Mouse (Mus musculus) urinary bladder, postnatal 4 days (tissue): ENCODE measurements around the gene Fbxw2.
A peak's percentile ranks its signal among the peaks of the same experiment; 100 is the strongest.
"Not testable (repeated sequence)": the region's sequence is repeated elsewhere in the genome, so short reads cannot be mapped to it uniquely, and the experiment has no call there.

Experiments used
- DNase-seq, 2 experiments: peaks; one replicate each; pipeline ENCODE4 v3.0.0; 2021 to 2022; ENCODE audit warnings: low spot score in 2 of 2

Gene Fbxw2

DNA sequence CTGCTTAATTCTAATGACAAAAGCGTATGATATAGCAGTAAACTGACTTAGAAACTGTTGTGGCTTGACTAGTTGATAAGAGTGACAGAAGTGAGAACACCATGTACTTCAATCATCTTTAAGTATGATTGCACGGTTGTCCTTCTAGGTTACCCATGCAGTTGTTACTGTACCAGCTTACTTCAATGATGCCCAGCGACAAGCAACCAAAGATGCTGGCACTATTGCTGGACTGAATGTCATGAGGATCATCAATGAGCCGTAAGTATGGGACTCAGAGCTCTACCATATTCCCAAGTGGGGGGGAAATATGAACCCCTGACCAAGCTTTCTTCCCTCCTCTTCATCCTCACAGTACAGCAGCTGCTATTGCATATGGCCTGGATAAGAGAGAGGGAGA, 52.4 kb downstream of the Fbxw2 start:
- no peak for DNase-seq

DNA sequence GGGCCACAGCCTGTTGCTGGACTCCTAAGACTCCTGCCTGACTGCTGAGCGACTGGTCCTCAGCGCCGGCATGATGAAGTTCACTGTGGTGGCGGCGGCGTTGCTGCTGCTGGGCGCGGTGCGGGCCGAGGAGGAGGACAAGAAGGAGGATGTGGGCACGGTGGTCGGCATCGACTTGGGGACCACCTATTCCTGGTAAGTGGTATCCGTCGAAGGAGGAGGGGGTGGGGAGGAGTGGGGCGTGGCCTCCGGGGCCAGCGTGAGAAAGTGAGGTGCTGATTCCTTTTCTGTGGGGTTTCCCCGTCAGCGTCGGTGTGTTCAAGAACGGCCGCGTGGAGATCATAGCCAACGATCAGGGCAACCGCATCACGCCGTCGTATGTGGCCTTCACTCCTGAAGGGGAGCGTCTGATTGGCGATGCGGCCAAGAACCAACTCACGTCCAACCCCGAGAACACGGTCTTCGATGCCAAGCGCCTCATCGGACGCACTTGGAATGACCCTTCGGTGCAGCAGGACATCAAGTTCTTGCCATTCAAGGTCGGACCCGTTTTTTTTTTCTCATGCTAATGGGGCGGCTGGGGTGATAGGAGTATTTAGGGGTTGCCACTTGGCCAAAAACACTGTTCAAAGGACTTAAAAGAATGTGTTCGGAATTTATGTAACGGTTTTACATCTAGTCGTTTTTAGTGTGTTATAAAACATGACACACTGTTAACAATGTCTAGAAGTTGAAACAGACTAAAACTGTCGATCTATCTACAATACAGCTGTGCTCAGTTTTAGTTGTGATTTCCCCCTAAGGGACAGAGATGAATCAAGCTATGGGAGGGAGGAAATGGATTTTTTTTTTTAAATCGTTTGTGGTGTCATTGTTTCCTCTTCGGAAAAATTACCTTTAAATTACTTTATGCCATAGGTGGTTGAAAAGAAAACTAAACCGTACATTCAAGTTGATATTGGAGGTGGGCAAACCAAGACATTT, 53.6 kb downstream of the Fbxw2 start:
- DNase-seq, result no peak

DNA sequence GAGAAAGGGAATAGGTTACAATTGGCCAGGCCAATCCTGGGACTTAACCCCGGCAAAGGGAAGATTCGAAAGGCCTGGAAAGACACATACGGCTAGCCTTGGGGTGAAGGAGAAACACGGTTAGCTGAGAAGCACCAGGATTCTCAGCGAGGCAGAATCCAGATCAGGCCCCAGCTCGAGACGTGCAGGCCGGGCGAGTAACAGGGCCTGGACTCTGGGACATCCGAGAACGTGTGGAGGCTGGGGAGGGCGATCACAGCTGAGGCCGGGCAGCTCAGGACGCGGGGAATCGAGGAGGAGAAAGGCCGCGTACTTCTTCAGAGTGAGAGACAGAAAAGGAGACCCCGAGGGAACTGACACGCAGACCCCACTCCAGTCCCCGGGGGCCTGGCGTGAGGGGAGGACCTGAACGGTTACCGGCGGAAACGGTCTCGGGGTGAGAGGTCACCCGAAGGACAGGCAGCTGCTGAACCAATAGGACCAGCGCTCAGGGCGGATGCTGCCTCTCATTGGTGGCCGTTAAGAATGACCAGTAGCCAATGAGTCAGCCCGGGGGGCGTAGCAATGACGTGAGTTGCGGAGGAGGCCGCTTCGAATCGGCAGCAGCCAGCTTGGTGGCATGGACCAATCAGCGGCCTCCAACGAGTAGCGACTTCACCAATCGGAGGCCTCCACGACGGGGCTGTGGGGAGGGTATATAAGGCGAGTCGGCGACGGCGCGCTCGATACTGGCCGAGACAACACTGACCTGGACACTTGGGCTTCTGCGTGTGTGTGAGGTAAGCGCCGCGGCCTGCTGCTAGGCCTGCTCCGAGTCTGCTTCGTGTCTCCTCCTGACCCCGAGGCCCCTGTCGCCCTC, 54.5 kb downstream of the Fbxw2 start, which contains the start of gene Hspa5:
Hspa5 (plus strand) TSS at position 603 of the 859 bp plus-strand sequence.
- peak; percentile 99 for DNase-seq

DNA sequence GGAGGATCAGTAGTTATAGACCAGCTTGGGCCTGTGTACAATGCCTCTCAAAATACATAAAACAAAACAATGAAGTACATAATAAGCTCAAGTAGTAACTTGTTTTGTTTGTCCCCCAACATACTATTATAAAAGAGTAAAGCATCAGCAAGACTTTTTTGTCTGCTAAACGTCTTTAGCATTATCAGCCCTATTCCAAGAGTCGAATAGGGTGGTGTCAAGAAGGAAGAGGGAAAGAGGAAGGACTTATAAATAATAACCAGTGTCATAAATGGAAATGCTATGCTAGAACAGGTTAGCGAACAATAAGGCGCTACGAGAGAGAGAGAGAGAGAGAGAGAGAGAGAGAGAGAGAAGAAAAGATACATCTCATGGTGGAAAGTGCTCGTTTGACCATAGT, 55.2 kb downstream of the Fbxw2 start:
- DNase-seq, result no peak

DNA sequence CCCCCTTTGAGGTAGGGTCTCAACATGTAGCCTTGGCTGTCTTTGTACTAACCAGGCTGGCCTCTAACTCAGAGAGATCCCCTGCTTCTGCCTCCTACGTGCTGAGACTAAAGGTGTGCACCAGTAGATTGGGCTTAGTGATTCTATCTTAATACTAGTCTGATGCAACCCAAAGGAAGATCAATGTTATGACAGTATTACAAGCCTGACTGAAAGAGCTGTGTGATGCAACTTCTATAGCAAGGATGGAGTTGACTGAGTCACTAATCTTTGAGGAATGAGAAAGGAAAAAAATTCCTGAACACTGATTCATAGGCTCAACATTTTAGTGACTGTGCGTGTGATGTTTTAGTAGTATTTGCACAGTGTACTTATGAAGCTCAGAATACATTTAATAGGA, 56.1 kb downstream of the Fbxw2 start:
- DNase-seq, result no peak

DNA sequence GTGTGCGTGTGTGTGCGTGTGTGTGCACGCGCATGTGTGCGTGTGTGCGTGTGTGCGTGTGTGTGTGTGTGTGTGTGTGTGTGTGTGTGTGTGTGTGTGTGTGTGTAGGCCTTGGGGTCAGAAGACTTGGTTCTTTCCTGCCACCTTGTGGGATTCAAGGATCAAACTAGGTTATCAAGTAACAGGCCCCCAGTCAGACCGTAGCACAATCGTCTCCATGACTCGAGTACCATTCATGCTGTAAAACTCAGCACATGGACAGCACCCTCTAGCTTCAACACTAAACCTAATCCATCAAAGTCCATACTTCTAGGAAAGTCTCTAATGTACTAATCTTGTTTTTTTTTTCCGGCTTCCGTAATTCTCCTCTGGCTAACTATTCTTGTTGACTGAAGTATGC, 61.3 kb downstream of the Fbxw2 start:
- DNase-seq, result no peak

DNA sequence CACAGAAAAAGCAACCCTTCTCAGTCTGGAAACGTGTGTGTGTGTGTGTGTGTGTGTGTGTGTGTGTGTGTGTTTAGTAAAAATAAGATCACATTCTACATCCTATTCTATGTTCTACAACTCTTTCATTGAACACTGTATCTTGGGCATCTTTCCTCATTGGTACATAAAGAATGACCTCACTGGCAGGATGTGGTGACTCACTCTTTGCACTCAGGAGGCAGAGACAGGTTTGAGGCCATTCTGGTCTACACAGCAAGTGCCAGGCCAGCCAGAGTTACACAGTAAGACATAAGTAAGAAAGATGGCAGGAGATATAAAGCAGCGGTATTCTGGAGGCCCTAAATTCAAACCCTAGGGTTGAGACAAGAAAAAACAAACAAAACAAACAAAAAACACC, 63.2 kb downstream of the Fbxw2 start:
- DNase-seq, result no peak

DNA sequence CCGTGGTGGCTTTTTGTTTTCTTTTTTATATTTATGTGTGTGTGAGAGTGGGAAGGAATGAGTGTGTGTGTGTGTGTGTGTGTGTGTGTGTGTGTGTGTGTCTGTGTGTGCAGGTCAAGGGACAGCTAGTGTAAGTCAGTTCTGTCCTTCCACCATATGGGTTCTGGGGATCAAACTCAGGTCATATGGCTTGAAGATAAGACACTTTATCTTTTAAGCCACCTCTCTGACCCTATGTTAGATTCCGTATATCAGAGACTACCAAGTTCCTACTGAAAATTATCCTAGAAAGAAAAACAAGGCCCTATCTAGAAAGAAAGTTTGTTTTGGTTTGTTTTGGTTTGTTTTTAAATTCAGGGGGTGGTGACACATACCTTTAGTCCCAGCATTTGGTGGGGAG, 63.9 kb downstream of the Fbxw2 start:
- DNase-seq, result no peak

DNA sequence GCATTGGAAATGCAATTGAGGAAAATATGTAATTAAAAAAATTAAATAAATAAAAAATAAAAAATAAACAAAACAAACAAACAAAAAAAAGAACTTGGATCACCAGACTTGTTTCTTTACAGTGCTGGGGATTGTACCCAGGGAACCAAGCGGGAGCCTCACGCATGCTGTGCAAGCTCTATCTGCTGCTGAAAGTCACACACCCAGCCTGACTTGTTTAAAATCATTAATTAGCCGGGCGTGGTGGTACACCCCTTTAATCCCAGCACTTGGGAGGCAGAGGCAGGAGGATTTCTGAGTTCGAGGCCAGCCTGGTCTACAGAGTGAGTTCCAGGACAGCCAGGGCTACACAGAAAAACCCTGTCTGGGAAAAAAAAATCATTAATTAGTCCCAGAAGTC, 64.8 kb downstream of the Fbxw2 start:
- not testable (repeated sequence) for DNase-seq

DNA sequence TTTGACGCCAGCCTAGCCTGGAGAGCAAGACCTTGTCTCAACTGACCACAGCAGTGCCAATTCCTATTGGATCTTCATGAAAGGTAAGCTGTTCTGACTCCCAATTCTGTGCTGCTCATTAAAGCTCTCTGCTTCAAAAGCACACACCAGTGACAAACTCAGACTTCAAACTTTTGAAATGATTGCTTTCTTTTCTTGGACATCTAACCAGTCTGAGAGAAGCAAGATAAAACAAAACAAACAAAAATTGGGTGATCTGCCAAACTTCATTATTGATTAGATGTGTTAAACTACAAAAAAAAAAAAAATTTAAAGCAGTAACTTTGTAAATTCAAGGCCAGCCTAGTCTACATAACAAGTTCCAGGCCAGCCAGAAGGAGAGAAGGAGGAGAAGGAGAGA, 68.8 kb downstream of the Fbxw2 start:
- DNase-seq, result no peak

DNA sequence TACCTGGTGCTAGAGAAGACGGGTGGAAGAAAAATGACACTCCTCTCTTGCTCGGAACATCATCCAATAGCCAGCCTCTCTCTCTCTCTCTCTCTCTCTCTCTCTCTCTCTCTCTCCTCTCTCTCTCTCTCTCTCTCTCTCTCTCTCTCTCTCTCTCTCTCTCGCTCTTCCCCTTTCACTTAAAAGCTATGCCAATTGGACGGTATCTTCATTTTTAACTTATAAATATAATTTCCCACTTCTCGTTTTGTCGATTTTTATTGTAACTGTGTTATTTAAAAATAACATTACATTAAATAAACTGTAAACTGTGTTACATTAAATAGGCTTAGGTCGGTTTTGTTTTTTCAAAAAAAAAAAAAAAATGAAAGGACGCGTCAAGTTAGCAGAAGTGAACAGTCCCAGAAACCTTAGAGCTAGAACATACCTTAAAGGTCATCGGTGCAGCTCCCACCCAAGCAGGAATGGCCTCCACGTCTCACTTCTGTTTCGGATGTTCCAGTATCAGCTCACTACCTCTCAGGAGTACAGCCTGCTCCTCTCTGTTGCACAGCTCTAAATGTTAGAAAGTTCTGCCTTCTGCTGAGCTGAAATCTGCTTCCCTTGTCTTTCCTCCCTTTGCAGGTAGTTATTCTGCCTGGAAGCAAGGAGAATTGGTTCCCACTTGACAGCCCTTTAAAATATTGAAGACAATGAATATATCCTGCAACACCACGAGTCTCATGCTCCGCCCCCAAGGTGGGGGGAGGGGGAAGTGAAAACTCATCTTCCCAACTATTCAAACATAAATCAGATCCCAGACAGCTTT, 71.4 kb downstream of the Fbxw2 start, which contains the start of gene Gapvd1:
Gapvd1 (minus strand) TSS at position 682 of the 808 bp plus-strand sequence.
- no peak for DNase-seq
